Mouse (Mus musculus) yolk sac, embryonic 10.5 days (tissue): ENCODE measurements around the gene Elmo1.

Experiments
- DNase-seq: peaks from one replicate; pipeline ENCODE4 v3.0.0-alpha.2; 2017; ENCODE audit warnings: low spot score

The Elmo1 gene

GRCm38 (mm10) chr13:20207126-20207525 lies 116.7 kb downstream of the Elmo1 start:
- no peak for DNase-seq

DNA sequence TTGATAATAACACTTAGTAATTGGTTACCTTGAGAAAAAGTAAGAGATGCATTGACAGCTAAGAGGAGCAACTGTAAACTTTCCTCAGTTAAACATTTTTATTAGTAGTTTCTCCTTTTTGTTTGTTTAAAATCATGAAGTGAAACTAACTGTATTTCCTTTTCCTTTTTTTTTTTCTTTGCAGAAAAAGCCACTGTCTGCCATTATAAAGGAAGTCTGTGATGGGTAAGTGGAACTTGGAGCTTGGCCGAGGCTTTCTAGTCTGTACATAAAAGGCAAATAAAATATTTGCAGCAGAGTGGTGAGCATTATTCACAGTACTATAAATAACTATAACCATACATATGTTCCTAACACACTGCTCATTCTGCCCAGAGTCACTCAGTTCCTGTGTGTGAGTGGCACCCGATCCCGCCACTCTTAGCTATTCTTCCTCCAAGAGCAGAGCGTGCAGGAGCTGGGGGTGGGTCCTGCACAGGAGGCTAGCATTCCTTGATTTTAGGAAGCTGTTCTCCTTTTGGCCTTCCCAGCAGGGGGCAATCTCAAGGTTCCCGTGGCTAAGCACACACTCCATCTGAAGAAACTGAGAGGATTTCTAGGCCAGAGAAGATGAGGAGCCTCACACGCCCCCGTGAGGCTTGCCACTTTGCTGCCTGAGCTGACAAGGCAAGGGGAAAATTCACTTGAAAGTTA lies 117.7 kb downstream of the Elmo1 start:
- no peak for DNase-seq

GRCm38 (mm10) chr13:20208867-20209266 lies 118.5 kb downstream of the Elmo1 start:
- DNase-seq: no peak

GRCm38 (mm10) chr13:20211780-20212179 lies 121.4 kb downstream of the Elmo1 start:
- no peak for DNase-seq

DNA sequence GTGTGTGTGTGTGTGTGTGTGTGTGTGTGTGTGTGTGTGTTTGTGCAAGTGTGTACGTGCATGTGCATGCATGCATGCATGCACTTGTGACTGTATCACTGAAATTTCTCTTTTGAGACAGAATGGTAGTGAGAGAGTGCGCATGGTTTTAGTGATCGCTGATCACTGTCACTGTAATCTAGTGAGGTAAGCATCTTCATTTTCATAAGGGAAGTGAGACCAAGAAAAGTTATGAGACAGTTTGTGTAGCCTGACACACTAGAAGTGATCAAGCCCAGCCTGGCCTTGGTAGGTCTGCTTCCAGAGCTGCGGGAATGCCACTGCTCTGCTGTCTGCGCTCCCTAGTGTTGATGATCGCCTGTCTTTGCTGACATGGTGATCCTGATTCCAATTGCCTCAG lies 122.3 kb downstream of the Elmo1 start:
- no peak for DNase-seq

DNA sequence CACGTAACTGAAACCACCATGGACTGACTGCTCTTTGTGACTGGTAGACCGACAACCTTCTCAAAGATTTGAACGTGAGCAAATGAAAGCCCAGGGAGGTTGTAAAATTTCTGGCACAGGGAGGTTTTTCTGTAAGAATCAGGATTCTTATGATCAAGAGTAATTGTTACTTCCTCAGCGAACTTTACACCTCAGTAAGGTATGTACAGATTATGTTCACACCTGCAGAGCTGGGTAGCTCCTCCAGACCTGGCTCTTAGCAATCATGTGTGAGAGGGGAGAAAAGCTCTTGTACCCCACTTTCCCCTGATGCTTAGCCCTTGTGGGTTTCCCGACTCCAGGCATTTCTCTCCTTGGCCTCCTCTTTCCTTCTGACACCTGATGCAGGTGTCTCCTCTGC lies 123.5 kb downstream of the Elmo1 start:
- DNase-seq: no peak

DNA sequence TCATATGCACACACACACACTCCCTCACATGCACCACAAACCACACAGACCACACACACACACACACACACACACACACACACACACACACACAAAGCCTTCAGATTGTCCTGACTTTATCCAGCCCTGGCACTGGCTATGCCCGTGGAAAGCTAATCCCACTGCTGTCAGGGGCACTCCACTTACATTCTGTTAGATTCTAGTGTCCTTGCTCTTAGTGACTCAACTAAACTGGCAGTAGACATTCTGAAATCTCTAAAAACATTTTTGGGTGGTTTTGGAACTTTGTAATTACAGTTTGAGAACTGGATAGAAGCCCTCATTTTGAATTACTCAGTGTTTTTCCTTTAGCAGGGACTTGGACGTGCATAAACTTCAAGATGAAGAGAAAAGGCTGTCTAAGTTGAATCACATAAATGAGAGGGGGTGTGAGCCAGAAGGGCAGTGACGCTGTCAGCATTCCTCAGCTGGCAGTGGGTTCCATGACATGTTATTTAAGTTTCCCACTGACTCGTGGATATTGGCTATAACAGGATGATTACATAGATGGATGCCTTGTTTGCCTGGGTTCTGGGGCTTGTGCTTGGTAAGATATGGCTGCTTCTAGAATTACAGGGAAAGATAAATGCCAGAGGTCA lies 127.2 kb downstream of the Elmo1 start:
- no peak for DNase-seq

DNA sequence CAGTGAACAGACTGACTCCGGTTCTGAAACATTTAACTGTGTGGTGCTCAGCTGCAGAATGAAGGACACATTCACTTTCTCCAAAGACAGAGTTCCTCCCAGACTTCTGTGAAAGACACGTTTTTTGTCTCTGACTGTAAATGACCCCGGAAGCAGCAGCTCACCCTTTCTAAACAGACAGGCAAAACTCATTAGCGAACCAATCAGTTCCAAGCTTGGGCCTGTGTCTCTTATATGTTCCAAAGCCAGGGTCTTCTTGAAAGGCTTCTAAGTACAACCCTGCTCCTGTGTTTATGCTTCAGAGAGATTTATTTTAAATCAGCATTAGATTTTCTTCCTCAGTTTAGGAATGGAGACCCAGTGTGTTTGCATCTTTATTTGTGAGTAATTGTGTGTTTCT lies 127.7 kb downstream of the Elmo1 start:
- DNase-seq: no peak

DNA sequence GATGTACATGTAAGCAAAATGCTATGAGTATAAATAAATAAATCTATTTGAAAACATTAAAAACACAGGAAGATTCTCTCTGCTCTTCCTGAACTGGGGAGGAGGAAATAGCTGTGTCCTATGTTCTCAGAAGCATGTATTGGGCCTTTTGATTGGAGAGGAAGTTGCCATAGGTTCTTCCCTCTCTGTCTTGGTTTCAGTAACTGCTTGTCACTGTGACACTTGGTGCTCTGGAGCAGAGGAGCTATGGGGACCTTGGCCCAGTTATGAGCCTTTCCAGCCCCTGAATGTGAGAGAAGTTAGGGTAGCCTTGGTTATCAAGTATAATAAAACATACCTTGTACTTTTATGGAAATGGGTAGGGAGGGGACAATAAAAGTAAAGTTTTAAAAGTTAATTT lies 130.0 kb downstream of the Elmo1 start:
- DNase-seq: no peak

DNA sequence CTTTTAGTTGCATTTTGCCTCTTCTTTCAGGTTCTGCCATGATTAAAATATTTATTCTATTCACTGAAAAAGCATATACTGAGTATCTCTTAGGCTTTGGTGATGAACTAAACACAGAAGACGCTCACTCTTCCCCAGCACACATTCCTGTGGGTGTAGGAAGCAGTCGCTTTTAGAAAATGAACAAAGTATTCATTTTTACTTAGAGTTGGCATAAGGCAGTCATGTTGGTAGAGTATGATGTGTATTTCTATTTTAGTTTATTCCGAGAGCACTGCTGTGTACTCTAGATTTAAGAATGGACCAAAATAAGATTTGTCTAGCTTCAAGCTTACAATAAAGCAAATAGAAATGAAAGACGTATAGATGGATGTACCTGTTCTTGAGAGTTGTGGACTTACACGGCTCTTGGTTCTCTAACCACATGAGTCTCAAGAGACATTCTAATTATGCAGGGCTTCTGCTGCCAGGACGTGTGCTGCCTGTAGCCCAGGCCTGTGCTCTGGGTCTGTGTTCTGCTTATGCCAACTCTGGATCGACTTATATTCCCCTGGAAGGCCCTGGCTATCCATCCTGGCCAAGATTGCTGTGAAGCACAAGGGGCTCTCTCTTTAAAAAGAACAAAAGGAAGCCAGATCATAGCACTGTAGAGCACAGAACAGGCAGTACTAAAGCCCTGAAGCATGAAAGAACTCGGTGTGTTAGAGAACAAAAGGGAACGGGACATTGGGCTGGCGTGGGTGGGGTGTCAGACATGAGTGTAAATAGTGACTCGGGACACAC lies 137.7 kb downstream of the Elmo1 start:
- DNase-seq: no peak

GRCm38 (mm10) chr13:20231837-20232728 lies 141.7 kb downstream of the Elmo1 start:
- DNase-seq: peak; percentile 52

DNA sequence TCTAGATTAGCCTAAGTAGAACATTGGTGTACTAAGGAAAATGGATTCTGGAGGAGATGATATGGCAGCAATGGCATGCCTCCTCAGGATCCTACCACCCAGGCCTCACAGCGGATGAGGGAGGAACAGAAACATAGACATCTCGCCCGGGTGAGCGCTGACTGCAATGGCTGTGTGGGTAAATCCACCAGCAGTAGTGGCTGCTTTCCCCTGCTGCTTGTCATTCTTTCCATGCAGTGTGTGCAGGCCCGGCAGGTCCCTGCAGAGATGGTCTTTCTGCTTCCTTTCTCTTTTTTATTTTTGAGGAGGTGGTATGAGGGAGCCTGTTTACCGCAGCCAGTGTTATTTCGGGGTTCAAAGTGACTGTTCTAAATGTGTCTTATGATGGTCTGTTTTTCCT lies 143.3 kb downstream of the Elmo1 start:
- DNase-seq: no peak

GRCm38 (mm10) chr13:20237615-20238014 lies 147.2 kb downstream of the Elmo1 start:
- DNase-seq: no peak

DNA sequence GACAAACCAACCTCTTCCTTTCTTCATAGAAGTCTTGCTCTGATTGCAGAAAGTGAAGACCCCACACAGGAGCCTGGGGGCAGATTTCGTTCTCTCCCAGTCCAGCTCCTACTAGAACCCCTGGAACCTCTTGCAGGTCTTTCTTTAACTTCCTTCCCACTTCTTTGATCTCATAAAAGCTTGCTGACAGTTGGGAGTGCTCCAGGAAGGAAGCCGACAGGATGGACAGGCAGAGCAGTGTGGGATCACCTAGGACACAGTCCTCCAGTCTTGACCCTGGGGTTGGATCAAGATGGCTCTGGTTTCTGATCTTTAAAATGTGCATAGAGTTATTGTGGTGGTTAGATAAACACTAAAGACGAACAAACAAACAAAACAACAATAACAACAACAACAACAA lies 147.8 kb downstream of the Elmo1 start:
- no peak for DNase-seq

DNA sequence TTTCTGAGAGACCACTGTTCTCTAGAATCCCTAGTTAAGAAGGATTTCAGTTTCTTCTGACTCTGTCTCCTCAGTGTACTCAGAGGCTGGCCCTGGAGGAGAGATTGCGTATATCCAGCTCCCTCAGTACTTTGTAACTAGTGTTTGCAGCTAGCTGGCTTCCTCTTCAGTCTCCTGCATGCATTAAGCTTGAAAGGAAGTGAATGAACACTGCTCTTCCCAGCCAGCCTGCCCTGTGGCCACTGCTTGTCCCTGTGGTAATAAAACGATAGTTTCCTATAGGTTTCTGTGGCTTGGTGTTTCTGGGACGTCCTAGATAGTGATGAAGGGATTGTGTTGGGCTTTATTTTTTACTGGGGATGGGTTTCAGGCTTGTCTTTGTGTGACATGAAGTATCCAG lies 148.3 kb downstream of the Elmo1 start:
- DNase-seq: no peak

DNA sequence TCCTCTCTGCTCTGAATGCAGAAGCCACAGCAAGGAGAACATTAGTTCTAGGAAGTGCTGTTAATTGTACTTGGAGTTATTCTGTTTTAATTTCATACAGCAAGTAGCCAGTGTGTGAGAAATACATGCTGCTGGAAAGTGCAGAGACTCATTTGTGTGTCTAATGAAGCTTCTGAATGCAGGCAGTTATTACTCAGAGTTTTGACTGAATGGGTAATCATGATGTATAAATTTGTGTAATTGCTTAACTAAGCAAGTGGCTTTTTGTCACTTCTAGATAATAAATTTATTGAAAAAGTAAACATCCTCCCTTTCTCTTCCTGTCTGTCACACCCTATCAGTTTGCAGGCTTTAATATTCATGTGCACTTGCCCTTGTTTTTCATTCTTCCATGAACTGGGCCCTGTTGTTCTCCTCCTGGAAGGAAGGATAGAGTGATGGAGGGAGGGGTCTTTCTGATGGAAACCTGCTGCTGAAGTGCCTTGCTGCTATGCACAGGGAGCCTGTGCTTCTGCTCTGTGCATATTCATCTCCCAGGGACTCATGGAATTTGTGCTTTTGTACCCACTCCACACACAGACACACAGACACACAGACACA lies 159.8 kb downstream of the Elmo1 start:
- DNase-seq: no peak

GRCm38 (mm10) chr13:20254911-20255310 lies 164.5 kb downstream of the Elmo1 start:
- no peak for DNase-seq

DNA sequence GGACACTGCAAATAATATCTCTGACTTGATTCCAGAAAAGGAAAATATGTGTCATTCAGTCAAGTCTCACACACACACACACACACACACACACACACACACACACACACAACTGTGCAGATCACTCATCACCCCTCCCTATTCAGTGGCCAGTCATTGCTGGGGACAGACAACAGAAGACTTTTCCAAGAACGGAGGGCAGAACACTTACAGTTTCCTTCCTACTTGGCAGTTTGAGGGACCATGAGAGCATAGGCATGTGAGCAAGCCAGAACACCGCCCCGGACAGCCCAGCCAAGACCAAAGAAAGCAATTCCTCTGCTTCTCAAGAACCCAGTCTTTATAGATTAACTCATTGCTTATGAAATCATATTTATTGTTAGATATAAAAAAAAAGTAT lies 165.0 kb downstream of the Elmo1 start:
- no peak for DNase-seq

GRCm38 (mm10) chr13:20256613-20257012 lies 166.2 kb downstream of the Elmo1 start:
- no peak for DNase-seq

DNA sequence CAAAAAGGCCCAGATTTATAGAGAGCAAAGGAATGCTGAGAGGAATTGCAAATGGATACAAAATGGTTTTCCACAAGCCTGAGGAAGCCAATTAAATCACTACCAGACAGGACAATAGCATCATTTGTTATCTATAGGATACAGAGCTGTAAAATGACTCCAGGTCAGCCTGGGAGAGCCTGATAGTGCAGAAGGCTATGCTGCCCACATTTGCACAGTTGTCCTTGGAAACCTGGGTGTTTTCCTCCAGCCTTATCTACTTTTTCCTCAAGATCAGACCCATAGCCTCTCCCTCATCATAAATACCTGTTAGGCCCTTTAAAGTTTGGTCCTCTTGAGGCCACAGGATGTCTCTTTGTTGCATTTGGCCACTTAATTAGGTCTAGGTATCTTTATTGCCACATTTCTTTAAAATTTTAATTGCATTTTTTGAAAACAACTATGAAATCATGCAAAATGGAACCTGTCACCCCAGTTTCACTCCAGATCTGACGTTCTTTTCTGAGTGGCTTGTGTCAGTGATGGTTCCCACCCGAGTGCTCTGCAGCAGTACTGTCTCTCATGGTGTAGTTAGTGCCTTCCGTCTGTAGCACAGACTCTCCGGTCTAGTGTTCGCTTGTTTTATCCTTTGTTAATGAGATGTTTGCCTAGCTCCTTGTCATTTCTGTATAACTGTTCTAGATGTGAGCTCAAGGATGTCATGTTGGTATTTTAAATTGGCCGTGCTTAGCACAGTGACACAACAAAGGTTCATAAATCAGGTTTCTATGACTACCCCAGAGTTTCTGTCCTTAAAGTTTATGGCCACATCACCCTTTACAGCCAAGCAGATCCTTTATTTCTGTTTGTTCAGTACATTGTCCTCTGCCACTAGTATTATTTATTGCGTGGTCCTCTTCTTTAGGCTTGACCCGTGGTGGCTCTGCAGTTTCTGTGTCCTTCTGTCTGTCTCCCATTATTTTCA lies 167.4 kb downstream of the Elmo1 start:
- DNase-seq: no peak

- no peak for DNase-seq
These were observed 172.8 kb downstream of the Elmo1 start for GRCm38 (mm10) chr13:20263173-20263572.
